Mouse (Mus musculus) brain, embryonic 14.5 days (tissue): Measurements from ENCODE around the gene Dlgap1.

Experiments
- CTCF ChIP-seq: fragments of 200-500 bp; IDR thresholded peaks from 2 replicates; pipeline ENCODE4 v1.5.1; 2012; ENCODE audit warnings: inconsistent platforms, mild to moderate bottlenecking, moderate library complexity, borderline replicate concordance; ENCODE audit not compliant: insufficient read depth, insufficient read length; ENCODE audit errors: extremely low read depth
- POLR2A ChIP-seq: fragments of 200-500 bp; IDR thresholded peaks from 2 replicates; pipeline ENCODE4 v1.6.1; 2012; ENCODE audit warnings: mild to moderate bottlenecking, inconsistent platforms, borderline replicate concordance; ENCODE audit not compliant: poor library complexity, insufficient read depth, insufficient read length, severe bottlenecking; ENCODE audit errors: extremely low read depth

DNA sequence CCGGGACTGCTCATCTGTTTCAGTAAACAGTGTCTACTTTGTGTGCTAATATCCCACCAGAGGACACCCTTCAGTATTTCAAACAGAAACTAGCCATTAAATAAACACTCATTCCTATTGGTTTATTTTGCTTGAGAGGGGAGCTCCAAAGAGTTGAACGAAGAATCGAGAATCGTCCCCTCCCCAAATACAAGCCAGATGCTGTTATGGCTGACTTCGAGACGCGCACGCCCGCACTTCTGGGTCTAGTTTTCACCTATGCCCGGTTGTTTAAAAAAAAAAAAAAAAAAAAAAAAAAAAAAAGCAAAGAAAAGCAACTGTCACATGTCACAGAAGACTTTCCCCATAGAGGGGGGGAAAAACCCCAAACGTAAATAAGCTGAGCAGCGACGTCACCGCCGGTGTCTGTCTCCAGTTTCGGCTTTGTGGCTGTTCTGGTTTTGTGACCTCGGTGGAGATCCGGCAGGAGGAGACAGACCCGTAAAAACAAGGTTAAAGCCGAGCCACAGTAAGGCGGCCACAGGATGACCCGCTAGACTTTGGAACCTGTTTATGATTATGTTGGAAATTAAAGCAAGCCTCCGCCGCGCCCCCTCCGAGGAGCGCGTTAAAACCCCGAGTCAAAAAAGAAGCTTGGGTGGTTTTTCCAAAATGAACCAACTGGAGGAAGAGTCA, 883.3 kb downstream of the Dlgap1 start:
- TF ChIP-seq CTCF (no peak), POLR2A (no peak)
